Mouse (Mus musculus) A20 (cell line): ENCODE results near the gene Gm10638.

Source experiments
- DNase-seq: peaks from one replicate; pipeline ENCODE4 v3.0.0-alpha.2; 2011; ENCODE audit warnings: low read depth, low spot score

Gm10638 gene

DNA sequence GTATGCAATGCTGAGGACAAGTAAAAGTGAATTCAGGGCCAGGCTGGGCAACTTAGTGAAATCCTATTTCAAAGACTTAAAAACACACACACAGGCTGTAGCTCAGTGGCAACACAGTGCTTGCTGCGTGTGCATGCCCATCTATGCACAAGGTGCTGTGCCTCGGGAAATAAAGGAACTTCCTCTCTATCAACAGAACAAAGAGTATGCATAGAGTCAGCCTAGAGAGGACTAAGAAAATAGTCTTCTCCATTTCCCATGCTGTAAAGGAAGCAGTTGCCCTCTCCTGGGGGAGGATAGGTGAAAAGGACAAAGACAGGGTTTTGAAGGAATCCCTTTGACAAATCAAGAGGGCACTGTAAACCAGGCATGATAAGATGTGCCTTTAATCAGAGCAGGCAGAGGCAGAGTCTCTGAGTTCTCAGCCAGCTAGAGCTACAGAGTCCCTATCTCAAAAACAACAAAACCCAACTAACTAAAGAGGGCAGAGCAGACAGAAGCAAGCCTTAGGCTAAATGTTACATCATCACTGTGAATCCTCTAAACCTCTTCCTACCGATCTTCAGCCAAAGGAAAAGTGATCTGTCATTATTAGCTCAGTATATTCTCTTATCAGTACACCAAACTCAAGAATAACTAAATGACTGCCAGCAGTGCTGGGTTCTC is 9.9 kb upstream of the Gm10638 start:
- DNase-seq, result peak; percentile 45

DNA sequence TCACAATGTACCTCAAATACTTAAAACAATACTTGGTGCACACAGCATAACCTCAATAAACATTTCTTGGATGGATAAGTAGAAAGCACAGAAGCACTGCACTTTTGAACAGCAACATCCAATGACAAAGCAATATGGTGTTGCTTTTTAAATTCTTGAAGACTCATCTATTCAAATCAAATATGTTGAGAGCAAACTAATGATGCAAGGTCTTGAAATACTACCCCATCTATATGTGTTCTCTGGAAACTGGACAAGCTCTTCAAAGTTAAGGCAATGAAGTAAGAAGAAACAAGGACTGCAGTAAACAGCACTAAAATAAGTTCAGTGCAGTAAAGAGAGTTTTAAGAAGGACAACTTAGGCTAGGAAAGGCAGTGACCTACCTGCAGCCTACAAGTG is 4.6 kb upstream of the Gm10638 start:
- DNase-seq, result no peak

DNA sequence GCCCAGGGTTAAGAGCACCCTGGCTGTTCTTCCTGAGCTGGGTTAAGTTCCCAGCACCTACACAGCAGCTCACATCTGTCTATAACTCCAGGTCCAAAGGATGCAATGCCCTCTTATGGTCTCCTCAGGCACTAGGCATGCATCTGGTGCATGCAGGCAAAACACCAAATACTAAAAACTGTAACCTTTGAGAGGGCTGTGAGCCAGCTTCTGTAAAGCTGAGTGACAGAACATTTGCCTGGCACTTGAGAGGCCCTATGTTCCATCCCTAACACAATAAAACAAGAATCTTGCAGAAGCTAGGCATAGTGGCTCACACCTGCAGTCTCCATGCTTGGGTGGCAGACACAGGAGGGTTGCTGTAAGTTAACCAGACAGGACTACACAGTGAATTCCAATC is 3.9 kb upstream of the Gm10638 start:
- DNase-seq, result no peak

DNA sequence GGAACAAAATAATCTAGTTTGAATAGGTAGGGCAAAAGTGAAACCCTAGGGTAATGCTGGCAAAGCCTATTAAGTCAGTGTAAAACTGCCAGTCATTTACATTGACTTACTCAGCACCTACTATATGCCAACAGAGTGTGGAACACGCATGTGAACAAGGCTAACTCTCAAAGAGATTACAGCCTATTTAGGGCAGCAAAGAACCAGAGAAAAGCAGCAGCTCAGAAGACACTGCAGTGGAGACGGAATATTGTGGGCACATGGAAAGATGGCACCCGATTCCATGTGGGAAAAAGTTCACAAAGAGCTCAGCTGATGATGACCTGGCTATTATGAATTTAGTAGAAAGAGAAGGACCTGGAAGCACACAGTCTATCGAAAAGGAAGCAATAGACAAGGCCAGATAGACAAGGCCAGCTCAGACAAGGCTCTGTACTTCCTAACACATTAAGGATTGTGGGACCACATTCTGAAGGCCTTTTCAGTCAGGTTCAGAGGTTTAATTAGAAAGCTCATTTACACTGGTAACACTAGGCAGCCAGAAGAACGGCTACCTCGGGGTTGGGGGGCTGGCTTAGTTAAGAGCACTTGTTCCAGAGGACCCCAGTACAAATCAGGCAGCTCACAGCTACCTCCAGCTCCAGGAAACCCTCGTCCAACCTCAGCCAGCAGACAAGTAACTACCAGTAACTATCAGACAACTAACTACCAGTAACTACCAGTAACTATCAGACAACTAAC is 2.7 kb upstream of the Gm10638 start:
- DNase-seq, result no peak

DNA sequence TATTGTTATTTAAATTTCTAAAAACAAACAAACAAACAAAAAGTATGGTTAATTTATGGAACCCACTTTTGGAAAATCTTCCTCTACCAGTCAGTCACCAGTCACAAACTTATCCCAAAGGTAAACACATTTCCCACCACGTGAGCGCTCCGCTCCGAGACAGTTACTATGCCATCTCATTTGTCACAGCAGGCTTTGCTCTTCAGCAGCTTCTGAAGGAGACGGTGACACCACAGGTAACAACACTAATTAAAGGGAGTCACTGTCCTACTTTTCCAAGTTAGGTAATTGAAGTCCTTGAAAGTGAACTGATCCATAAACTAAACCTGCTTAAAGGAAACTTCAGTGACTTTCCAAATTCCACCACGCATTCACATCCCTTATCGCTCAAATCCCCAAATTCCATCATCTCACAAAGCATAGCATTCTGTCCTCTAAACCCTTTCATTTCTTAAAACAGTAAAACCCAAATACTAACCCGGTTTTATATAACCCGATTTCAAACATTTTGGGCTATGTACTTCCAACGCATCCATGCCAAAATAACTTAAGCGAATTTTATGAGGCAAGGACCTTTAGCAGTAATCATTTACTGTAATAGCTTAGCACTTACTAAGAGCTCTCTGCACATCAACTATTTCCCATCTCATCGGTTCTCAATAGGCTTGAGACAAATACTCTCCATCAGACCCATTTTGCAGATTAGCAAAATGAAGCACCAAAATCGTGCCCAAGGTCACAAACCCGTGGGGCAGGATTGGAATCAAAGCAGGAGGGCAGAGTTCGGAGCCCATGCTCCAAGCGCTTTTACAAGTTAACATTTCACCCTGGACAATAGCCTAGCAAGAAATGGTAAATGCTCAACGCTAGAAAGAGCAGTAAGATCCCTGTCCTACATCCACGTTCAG is 932 bp upstream of the Gm10638 start:
- DNase-seq, result peak; percentile 10

DNA sequence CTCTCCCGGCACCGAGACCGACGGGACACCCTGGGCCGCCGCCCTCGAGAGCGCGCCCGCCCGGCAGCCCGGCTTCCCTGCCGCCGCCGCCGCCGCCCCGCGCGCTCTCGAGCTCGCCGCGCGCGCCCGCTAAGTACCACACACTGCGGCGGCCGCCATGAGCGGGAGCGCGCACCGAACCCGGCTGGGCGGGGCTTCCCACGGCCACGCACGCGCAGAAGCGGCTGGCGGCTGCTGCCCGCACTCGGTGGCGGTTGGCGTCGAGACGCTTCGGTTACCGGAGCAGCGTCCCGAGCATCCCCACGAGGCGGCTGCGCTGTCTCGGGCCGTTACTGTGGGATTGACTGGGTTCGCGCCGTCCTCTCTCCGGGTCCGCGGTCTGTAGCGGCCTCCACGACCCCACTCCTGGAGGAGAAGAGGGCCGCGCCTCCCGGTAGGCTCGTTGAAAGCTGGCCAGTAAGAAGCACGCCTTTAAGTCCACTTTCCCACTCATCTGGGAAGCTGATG is 489 bp downstream of the Gm10638 start:
- DNase-seq, result peak; percentile 92

DNA sequence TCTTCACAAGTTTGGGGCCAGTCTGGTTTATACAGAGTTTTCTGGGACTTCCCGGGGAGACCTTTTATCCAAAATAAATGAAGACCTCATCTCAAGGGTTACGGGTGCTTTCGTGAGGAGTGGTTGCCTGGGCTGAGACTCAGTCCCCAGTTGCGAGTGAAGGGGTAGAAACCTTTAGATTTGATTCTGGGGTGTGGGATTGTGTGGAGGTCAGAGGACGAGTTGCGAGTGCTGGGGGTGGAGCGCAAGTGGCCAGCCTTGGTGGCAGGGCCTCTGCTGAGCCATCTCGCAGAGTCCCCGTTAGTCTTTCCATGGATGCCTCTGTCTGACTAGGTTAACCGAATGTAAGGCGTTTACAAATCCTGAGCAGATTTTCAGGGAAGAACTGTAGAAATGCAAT is 1.0 kb downstream of the Gm10638 start:
- no peak for DNase-seq

DNA sequence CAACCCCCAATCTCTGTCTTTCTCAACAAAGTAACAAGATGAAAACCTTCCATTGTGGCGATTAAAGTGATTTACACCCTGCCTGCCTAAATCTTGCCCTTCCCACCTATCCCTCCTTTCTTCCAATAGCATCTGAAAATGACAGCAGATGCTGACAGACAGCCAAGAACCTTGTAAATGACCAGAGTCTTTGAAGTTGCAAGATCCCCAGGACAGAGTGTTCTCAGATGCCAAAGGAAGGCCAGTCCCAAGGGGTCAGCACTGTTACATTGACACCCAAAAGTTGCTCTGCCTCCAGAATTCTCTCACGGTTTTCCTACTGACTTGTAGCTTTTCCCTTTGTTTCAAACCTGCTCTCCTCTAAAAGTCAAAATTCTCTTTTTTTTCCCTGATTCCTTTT is 4.3 kb downstream of the Gm10638 start:
- DNase-seq, result no peak

DNA sequence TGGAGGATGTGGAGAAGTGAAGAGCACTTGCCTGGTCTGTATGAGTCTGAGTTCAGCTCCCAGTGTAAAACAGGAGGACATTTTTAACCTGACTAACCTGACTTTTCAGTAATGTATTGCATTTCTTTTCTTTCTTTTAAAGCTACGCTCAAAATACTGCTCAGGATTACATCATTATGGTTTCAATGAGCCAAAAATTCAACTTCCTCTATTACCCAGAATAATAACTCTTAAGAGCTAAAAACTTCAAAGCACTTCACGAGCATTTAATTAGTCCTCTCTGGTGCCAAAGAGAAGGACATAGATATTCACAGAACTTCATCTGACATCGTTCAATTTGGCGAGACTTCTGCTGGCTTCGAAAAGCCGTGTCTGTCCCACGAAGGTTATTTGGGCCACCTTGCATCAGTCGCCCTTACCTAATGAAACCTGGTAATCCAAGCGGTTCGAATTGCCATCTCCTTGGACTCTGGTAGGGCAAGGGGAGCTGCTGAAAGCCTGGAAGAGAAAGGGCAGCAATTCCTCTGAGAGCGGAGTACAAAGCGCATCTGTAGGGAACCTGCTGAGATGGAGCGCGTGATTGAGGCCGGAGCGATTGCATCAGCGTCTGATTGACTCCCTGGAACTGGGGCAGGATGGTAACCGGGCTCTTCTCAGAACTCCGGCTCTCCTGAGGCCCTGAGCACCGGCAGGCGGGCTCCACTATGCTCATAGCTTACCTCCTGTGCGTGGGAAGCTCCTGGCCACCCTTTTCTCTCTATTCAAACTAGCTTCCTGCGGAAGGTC is 11.6 kb downstream of the Gm10638 start:
- DNase-seq, result no peak

DNA sequence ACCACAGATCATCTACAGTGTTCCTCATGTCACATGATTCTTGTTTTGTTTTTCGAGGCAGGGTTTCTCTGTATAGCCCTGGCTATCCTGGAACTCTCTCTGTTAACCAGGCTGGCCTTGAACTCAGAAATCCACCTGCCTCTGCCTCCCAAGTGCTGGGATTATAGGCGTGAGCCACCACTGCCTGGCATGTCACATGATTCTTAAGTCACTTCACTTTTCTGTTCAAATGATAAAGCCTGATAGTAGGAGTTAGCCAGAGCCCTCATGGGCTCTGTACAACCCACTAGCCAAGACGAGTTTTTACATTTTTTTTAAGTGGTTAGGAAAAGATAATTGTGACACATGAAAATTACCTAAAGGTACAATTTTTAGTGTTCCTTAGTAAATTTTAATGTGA is 13.2 kb downstream of the Gm10638 start:
- no peak for DNase-seq

DNA sequence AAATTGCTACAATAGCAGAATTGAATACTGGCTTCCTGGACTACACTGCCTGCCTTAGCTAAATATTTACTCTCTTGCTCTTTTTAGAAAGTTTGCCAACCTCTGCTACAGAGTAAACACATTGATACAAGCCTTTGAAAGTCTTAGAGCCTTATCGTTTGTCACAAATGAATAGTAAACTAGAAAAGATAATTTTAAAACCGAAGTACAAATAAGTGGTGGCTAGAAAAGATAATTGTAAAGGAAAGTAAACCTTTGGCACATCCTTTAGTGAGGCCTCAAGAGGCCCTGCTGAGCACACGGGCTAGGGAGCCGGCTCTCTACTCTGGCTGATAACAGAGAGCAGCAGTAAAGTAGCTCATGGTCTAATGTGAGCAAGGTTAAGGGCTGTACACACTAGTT is 13.6 kb downstream of the Gm10638 start:
- no peak for DNase-seq

DNA sequence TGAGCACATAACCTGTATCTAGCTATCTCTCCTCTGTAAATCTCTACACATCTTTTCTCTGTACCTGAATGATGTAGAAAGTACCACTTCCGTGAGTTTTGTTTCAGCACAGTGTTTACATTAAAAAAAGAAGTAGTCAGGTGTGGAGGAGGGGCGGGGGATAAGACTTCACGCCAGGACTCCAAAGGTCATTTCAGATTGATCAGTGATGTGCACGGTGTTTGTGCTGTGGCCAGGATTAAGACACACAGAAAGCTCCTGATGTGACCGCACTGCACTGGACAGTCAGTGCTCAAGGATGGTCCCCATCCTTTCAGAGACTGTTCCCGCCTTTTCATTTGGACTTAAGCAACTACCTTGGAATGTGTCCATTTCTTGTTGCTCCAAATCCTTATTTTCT is 15.2 kb downstream of the Gm10638 start:
- DNase-seq, result no peak

DNA sequence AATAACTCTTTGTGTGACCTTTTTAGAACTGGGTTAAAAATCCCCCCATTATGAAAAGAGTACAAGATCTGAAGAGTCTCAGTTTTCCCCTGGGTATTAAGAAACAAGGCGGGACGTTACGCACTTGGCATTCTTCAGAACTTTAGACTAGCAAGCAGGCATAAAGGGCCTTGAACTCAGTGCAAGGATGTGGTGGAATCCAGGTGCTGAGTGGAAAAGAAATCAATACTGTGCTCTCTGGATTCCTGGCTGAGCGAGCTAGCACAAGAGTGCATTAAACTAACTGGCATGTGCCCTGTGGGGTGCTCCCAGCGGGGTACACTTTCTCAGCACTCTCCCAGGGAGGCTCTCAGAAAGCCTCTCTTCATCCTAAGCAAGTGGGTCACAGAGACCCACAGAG is 17.3 kb downstream of the Gm10638 start:
- DNase-seq, result no peak

DNA sequence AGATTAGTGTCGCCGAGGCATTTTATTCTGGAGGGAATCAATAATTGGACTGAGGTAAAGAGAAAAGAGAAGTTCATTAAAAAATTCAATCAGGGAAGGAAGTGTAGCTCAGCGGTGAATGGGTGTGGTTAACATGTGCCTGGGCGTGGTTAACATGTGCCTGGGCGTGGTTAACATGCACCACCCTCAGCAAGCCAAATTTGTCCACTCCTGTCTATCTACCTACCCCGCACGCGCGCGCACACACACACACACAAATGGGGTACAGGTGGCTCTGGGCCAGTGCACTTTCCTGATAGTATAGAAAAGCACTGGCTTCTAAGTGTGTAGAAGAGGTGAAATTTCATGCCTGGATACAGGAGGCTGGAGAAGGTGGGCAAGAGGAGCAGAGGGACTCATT is 19.7 kb downstream of the Gm10638 start:
- DNase-seq, result peak; percentile 71

DNA sequence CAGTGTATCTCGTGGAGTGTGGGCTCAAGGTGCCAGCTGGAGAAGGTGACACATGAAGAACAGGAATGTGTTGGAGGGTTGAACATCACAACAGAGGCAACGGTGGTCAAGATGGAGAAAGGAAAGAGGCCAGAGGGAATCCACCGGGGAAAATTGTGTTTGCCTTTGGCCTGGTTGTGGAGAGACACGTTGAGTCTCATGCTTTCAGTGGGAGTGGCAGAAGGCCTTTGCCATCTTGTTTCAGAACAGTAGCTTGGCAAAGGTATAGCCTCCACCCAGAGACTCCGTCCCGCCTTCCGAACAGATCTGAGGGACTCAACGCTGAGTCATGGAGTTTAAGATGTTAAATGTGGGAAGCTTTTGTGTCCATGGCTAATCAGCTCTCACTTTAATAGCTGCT is 20.2 kb downstream of the Gm10638 start:
- DNase-seq, result no peak

DNA sequence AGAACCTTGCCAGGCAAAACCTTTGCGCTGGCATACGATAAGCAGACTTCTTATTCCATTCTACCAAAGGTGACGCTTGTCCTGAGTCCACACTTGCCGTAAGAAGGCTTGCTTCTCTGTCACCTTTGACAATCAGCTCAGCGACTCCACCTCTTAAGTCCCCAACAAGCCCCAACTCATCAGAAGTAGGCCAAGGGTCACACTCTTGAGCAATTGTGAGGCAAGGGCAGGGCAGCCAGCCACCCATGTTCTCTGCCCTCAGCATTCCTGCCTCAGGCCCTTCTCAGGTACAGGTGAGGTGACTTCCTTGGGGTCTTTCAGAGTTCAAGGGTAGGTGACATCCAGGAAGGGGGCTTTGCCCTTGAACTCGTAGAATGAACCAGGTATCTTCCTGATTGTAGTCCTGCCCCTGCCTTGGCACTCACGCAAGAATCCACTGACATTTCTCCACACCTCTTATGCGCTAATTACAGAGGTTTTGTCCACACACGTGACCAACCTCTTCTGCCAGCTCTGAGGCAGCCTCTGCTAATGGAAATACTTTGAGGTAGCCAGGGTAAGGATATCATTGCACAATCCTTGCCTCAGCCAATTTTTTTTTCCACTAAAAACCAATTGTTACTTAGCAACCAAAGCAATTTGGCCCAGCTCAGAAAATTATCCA is 21.2 kb downstream of the Gm10638 start:
- DNase-seq, result no peak

DNA sequence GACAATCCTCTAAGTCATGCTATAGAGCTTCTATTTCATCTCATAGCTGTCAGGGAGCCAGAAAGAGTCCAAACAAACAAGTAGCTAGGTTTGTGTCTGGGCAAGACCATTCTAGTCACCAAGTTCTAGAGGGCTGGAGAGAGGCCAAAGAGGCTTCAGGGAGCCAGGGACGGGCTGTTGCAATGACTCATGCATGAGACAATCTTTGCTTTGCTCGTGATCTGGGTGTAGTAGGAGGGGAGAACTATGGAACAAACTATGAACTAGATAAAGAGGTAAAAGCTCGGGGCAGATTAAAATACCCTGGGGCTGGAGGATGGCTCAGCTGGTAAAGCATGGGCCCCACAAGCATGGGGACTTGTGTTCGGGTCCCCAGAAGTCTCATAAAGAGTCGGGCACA is 23.0 kb downstream of the Gm10638 start:
- no peak for DNase-seq

DNA sequence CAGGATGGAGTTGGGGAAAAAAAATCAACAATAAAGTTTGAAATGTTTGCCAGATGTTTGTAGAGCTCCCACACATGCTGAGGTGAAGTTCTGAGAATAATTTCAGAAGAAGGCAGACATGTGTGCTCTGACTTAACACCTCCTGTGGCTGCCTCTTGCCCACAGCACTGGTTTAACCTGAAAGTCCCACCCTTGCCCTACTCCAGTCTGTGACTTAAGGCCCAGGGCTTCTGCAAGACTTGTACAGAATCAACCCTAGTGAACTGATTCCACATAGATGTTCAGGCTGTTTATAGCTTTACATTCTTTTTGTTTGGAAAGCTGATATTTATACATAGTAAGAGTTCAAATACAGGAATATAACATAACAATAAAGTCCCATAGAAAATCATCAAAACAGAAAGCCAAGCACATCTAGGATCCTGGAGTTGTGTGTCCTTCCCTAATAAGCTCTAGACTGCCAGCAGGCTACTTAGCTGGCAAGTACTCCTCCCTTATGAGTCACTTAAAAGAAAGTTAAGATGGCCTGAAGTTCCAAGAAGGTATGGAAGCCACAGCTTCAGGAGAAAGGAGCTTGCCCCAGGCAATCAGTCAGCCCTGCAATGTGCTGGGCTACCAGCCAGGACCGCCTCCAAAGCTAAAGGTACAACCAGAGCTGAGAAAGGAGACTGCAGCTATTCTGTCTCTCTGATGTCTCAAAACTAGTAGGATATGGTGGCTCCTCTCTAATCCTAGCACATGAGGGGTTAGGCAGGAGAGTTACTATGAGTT is 24.6 kb downstream of the Gm10638 start:
- no peak for DNase-seq

DNA sequence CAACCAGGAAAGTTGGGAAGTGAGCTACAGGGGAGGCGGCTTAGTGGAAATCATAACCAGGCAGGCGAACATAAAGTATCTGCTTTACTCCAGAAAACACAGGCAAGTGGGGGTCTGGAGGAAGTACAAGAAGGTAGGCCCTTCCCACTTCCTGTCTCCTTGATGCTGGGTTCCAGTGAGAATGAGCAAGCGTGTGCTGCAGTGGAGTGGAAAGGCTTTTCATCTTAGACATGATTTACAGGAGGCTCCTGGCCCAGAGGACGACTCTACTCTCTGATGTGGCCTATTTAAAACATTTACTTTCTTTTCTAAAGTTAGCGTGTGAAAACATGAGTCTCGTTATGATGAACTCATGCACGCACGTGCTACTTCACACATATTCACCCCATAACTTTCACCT is 33.7 kb downstream of the Gm10638 start:
- DNase-seq, result no peak

DNA sequence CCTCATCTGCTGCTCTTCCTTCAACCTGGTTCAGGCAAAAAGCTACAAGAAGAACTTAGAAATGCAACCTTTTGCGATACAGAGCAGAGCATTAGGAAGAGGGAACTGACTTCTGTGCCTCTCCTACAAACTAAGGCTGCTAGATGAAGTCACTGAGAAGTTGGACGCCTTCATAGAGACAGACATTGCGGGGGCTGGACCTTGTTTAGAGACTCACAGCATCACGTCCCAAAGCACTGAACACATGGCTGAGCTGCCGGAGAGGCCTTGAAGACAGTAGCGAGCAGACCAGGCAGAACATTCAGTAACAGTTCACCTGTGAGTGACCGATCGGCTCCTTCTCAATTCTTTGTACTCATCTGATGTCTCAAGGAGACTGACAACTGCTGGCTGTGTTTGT is 35.6 kb downstream of the Gm10638 start:
- DNase-seq, result no peak
